Mouse (Mus musculus): ENCODE measurements around the gene B230104I21Rik.

Gene B230104I21Rik

GRCm38 (mm10) chr4:154333300-154333699, 2.6 kb upstream of the B230104I21Rik start:
- TF ChIP-seq POU5F1 (IDR thresholded peaks at IDR 0.05; ENCODE audit: borderline replicate concordance, low read length) (no peak), CTCF (conservative IDR thresholded peaks at IDR 0.05; ENCODE audit: low read length) (no peak), NANOG (IDR thresholded peaks at IDR 0.05; ENCODE audit: borderline replicate concordance, low read length) (no peak)
- Histone ChIP-seq H3K9me3 (ENCODE audit: low read length) (no peaks in the 10 kb centered on the region), H3K36me3 (ENCODE audit: insufficient read depth, low read length) (no peaks in the 10 kb centered on the region), H3K27me3 (ENCODE audit: insufficient read depth, low read length) (peaks cover 59% of the 10 kb centered on the region), H3K4me3 (replicated peaks; ENCODE audit: low read length) (no peak overlapping the region), H3K4me1 (replicated peaks; ENCODE audit: low read depth, low read length) (peaks cover 65% of the 10 kb centered on the region)

GRCm38 (mm10) chr4:154334699-154335402, 1.1 kb upstream of the B230104I21Rik start:
- Histone ChIP-seq H3K4me3 (replicated peaks; ENCODE audit: low read length) (peak overlapping the region; percentile 52), H3K36me3 (ENCODE audit: insufficient read depth, low read length) (no peaks in the 10 kb centered on the region), H3K4me1 (replicated peaks; ENCODE audit: low read depth, low read length) (peaks cover 52% of the 10 kb centered on the region), H3K27me3 (ENCODE audit: insufficient read depth, low read length) (peaks cover 75% of the 10 kb centered on the region), H3K9me3 (ENCODE audit: low read length) (no peaks in the 10 kb centered on the region)
- TF ChIP-seq NANOG (IDR thresholded peaks at IDR 0.05; ENCODE audit: borderline replicate concordance, low read length) (no peak), CTCF (conservative IDR thresholded peaks at IDR 0.05; ENCODE audit: low read length) (no peak)

GRCm38 (mm10) chr4:154336650-154337049, 723 bp downstream of the B230104I21Rik start:
- TF ChIP-seq CTCF (conservative IDR thresholded peaks at IDR 0.05; ENCODE audit: low read length) (no peak), POU5F1 (IDR thresholded peaks at IDR 0.05; ENCODE audit: borderline replicate concordance, low read length) (no peak), NANOG (IDR thresholded peaks at IDR 0.05; ENCODE audit: borderline replicate concordance, low read length) (no peak)
- H3K36me3 ChIP-seq (ENCODE audit: insufficient read depth, low read length): no peaks in the 10 kb centered on the region
- H3K4me3 ChIP-seq (replicated peaks; ENCODE audit: low read length): no peak overlapping the region
- peaks cover 46% of the 10 kb centered on the region for H3K4me1 ChIP-seq (replicated peaks; ENCODE audit: low read depth, low read length)
- H3K27me3 ChIP-seq (ENCODE audit: insufficient read depth, low read length): peaks cover 93% of the 10 kb centered on the region
- no peaks in the 10 kb centered on the region for H3K9me3 ChIP-seq (ENCODE audit: low read length)

- peaks cover 50% of the 10 kb centered on the region for H3K27me3 ChIP-seq (ENCODE audit: insufficient read depth, low read length)
- TF ChIP-seq CTCF (conservative IDR thresholded peaks at IDR 0.05; ENCODE audit: low read length) (no peak), POU5F1 (IDR thresholded peaks at IDR 0.05; ENCODE audit: borderline replicate concordance, low read length) (no peak), NANOG (IDR thresholded peaks at IDR 0.05; ENCODE audit: borderline replicate concordance, low read length) (no peak)
Observed at GRCm38 (mm10) chr4:154346731-154347522, 11.0 kb downstream of the B230104I21Rik start.

GRCm38 (mm10) chr4:154348197-154348786, 12.4 kb downstream of the B230104I21Rik start:
- no peak for TF ChIP-seq NANOG (IDR thresholded peaks at IDR 0.05; ENCODE audit: borderline replicate concordance, low read length)
- TF ChIP-seq CTCF (conservative IDR thresholded peaks at IDR 0.05; ENCODE audit: low read length): no peak
- TF ChIP-seq POU5F1 (IDR thresholded peaks at IDR 0.05; ENCODE audit: borderline replicate concordance, low read length): no peak
- H3K4me1 ChIP-seq (replicated peaks; ENCODE audit: low read depth, low read length): peaks cover 31% of the 10 kb centered on the region
- H3K27me3 ChIP-seq (ENCODE audit: insufficient read depth, low read length): peaks cover 37% of the 10 kb centered on the region
- H3K4me3 ChIP-seq (replicated peaks; ENCODE audit: low read length): peak overlapping the region; percentile 35; the same call in 1 of the 2 replicates
- no peaks in the 10 kb centered on the region for H3K36me3 ChIP-seq (ENCODE audit: insufficient read depth, low read length)
- H3K9me3 ChIP-seq (ENCODE audit: low read length): peaks cover 3% of the 10 kb centered on the region; the same call in 1 of the 2 replicates

More at GRCm38 (mm10) chr4:154346731-154347522, 11.0 kb downstream of the B230104I21Rik start:
- H3K4me1 ChIP-seq (replicated peaks; ENCODE audit: low read depth, low read length): peaks cover 30% of the 10 kb centered on the region
- no peaks in the 10 kb centered on the region for H3K36me3 ChIP-seq (ENCODE audit: insufficient read depth, low read length)
- no peak overlapping the region; the same call in 1 of the 2 replicates for H3K4me3 ChIP-seq (replicated peaks; ENCODE audit: low read length)
- H3K9me3 ChIP-seq (ENCODE audit: low read length): peaks cover 8% of the 10 kb centered on the region; the same call in 1 of the 2 replicates

- peaks cover 3% of the 10 kb centered on the region; the same call in 1 of the 2 replicates for H3K9me3 ChIP-seq (ENCODE audit: low read length)
- H3K4me1 ChIP-seq (replicated peaks; ENCODE audit: low read depth, low read length): peaks cover 26% of the 10 kb centered on the region
- TF ChIP-seq POU5F1 (IDR thresholded peaks at IDR 0.05; ENCODE audit: borderline replicate concordance, low read length) (no peak), CTCF (conservative IDR thresholded peaks at IDR 0.05; ENCODE audit: low read length) (no peak), NANOG (IDR thresholded peaks at IDR 0.05; ENCODE audit: borderline replicate concordance, low read length) (no peak)
Observed at GRCm38 (mm10) chr4:154352246-154352645, 16.3 kb downstream of the B230104I21Rik start.

GRCm38 (mm10) chr4:154355408-154355807, 19.5 kb downstream of the B230104I21Rik start:
- Histone ChIP-seq H3K9me3 (ENCODE audit: low read length) (no peaks in the 10 kb centered on the region), H3K4me1 (replicated peaks; ENCODE audit: low read depth, low read length) (peaks cover 38% of the 10 kb centered on the region), H3K27me3 (ENCODE audit: insufficient read depth, low read length) (peaks cover 29% of the 10 kb centered on the region), H3K4me3 (replicated peaks; ENCODE audit: low read length) (no peak overlapping the region), H3K36me3 (ENCODE audit: insufficient read depth, low read length) (no peaks in the 10 kb centered on the region)
- no peak for TF ChIP-seq NANOG (IDR thresholded peaks at IDR 0.05; ENCODE audit: borderline replicate concordance, low read length)
- peak; percentile 69 for TF ChIP-seq CTCF (conservative IDR thresholded peaks at IDR 0.05; ENCODE audit: low read length)

More at GRCm38 (mm10) chr4:154352246-154352645, 16.3 kb downstream of the B230104I21Rik start:
- Histone ChIP-seq H3K36me3 (ENCODE audit: insufficient read depth, low read length) (no peaks in the 10 kb centered on the region), H3K4me3 (replicated peaks; ENCODE audit: low read length) (no peak overlapping the region), H3K27me3 (ENCODE audit: insufficient read depth, low read length) (peaks cover 18% of the 10 kb centered on the region)

- TF ChIP-seq CTCF (conservative IDR thresholded peaks at IDR 0.05; ENCODE audit: low read length): no peak
- no peak for TF ChIP-seq NANOG (IDR thresholded peaks at IDR 0.05; ENCODE audit: borderline replicate concordance, low read length)
- TF ChIP-seq POU5F1 (IDR thresholded peaks at IDR 0.05; ENCODE audit: borderline replicate concordance, low read length): no peak
- Histone ChIP-seq H3K4me1 (replicated peaks; ENCODE audit: low read depth, low read length) (peaks cover 54% of the 10 kb centered on the region), H3K27me3 (ENCODE audit: insufficient read depth, low read length) (peaks cover 37% of the 10 kb centered on the region), H3K36me3 (ENCODE audit: insufficient read depth, low read length) (no peaks in the 10 kb centered on the region), H3K9me3 (ENCODE audit: low read length) (no peaks in the 10 kb centered on the region), H3K4me3 (replicated peaks; ENCODE audit: low read length) (no peak overlapping the region)
Observed at GRCm38 (mm10) chr4:154358370-154358769, 22.4 kb downstream of the B230104I21Rik start.

Data from E14TG2a.4 (cell line).